Mouse (Mus musculus): ENCODE results near the gene Pitpnc1.

Pitpnc1 gene

DNA sequence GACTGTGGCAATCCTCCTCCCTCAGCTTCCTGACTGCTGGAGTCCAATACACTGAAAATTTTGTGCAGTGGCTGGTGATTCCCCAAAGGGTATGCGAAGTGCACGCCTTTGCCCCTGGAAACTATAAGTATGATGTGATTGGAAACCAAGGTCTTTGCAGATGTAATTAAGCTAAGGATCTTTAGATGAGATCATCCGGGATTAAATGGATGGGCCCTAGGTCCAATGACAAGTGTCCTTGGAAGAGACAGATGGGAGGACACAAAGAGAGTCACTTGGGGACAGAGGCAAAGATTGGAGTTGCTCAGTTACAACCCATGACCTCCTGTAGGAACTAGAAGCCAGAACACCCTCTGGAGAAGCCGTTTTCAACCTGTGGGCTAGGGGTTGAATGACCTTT is 233.0 kb downstream of the Pitpnc1 start:
- DNase-seq (ENCODE audit: low spot score in 2 of 2), result no peak

DNA sequence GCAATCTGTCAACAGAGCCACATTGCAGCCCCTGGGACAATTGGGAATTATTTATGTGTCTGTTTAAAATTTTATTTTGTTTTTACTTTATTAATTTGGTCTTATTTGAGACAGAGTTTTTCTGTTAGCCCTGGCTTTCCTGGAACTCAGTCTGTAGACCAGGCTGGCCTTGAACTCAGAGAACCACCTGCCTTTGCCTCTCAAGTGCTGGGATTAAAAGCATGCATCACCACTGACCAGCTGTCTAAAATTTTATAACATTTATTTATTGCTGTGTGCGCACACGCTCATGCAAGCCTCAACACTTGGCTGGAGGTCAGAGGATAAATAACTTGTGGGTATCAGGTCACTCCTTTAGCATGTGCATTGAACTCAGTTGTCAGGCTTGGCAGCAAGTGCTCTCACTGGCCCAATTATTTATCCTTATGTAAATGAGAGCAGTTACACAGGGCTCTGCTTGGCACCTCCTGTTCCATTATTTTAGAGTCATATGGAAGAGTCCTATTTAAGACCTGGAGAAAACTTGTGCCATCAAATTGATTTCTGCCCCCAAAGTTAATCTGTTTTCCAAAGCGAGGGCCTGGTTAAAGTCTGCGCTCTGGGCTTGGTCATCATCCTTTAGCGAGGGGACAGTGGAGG is 237.1 kb downstream of the Pitpnc1 start:
- no peak for DNase-seq (ENCODE audit: low spot score in 2 of 2)

DNA sequence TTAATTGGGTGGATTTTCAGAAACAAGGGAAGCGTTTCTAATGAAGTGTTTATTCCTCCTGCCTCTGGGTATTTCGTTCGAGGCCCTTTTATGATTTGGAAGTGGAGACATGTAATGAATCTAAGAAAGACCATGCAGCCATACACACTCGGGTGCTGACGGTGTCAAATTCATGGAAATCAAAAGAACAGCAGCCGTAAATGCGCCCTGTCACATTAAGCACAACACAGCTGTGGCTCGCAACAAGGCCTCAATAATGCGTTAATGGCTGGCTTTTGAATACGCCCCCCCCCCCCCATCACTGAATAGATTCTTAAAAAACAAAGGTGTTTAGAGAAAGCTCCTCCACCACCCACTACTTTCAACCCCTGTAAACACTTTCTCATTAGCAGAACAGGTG is 240.4 kb downstream of the Pitpnc1 start:
- DNase-seq (ENCODE audit: low spot score in 2 of 2), result no peak

GRCm38 (mm10) chr11:107226431-107226830 is 244.1 kb downstream of the Pitpnc1 start:
- no peak for DNase-seq (ENCODE audit: low spot score in 2 of 2)

DNA sequence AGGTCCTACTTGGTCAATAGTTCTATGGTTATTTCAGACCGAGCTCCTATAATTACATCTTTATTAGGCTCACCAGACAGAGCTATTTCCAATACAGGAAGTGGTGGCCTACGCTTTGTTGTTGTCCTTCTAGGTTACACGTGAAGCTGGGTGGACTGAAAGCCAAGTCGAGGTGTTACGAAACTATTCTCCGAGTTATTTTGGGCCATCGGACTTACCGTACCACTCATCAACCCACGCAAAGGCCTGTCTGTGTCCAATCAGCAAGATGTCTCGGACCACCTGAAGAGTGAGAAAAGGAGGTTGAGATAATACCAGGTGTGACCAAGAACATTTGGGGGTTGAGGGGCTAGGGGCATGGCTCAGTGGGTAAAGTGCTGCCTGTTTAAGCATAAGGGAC is 244.5 kb downstream of the Pitpnc1 start:
- DNase-seq (ENCODE audit: low spot score in 2 of 2), result no peak

DNA sequence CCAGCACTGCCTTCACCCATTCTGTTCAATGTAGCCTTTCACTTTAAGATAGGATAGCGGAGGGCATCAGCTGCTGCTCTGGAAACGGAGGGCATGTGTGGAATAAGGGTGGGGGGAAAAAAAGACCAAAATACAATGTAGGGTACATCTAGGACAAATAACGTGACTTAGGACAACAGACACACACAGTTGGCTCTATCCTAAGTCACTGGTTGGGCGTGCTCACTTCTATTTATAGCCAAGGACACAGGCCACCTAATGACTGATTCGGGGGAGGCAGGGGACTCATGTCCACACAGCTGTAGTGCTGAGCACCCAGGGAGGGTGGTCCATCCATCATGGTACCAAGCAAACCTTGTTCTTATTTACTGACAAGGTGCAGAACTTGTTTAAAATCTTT is 245.2 kb downstream of the Pitpnc1 start:
- DNase-seq (ENCODE audit: low spot score in 2 of 2), result no peak

GRCm38 (mm10) chr11:107223667-107224214 is 246.8 kb downstream of the Pitpnc1 start:
- DNase-seq (ENCODE audit: low spot score in 2 of 2), result no peak

DNA sequence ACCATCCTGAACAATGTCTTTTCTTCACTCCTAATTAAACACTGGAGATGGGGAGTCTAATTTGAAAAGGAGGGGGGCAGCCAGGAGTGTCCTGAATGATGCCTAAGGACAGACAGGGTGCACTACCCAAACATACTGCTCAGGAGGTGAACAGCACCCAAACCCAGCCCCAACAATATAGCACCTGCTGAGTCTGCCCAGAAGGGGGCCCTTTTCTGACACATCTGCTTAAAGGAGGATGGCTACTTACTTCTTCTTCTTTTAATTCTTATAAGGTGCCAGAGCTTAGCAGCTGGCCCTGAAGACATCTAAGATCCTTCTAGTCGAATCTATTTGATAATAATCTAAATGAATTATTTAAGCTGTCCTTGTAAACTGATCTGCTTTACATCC is 247.3 kb downstream of the Pitpnc1 start:
- no peak for DNase-seq (ENCODE audit: low spot score in 2 of 2)

- DNase-seq (ENCODE audit: low spot score in 2 of 2), result no peak
Observed at GRCm38 (mm10) chr11:107222531-107223168, 247.8 kb downstream of the Pitpnc1 start.

- DNase-seq (ENCODE audit: low spot score in 2 of 2), result no peak
Observed at GRCm38 (mm10) chr11:107215111-107215510, 255.4 kb downstream of the Pitpnc1 start.

DNA sequence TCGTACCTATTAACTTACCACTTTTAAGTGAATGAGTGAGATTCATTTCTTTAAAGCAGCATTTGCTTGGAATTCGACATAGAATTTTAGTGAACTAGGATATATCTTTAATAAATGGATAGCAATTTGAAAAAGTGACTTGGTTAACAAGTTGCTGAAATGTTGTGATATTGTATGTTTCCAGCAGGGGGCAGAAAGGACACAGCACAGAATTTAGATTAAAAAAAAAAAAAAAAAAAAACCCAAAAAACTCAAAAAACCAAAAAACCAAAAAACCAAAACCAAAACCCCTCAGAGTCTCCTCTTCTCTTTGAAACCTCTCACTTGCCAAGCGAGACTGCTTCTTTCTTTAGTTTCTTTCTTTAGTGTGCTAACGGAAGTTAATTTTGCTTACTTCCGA is 256.8 kb downstream of the Pitpnc1 start:
- DNase-seq (ENCODE audit: low spot score in 2 of 2), result no peak

DNA sequence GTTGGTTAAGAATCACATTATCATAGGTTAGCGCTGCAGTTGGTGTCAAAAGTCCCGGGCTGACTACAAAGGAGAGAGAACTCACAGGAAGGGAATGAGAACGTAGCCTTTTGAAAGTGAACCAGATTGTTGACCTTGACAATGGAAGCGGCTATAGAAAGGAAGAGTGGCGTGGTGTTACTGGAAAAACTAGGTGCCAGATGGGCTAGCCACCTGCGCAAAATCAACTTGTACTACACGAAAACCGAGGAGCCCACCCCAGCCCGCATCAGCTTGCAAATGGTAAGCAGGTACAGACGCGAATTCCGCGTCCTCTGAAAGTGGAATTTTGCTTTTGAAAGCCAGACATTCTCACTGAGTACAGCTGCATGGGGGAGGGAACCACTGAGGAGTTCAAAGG is 260.7 kb downstream of the Pitpnc1 start:
- no peak for DNase-seq (ENCODE audit: low spot score in 2 of 2)

- DNase-seq (ENCODE audit: low spot score in 2 of 2), result no peak
Observed at GRCm38 (mm10) chr11:107201773-107202172, 268.7 kb downstream of the Pitpnc1 start.

- DNase-seq (ENCODE audit: low spot score in 2 of 2), result no peak
Observed at GRCm38 (mm10) chr11:107199281-107199680, 271.2 kb downstream of the Pitpnc1 start.

GRCm38 (mm10) chr11:107195334-107195733 is 275.2 kb downstream of the Pitpnc1 start:
- no peak for DNase-seq (ENCODE audit: low spot score in 2 of 2)

GRCm38 (mm10) chr11:107190376-107190775 is 280.1 kb downstream of the Pitpnc1 start:
- DNase-seq (ENCODE audit: low spot score in 2 of 2), result no peak

GRCm38 (mm10) chr11:107188565-107189552 is 281.6 kb downstream of the Pitpnc1 start, which contains the start of gene Nol11:
Gene Nol11 (minus strand): TSS chr11:107189381.
- DNase-seq (ENCODE audit: low spot score in 2 of 2), result peak; percentile 97 to 98

DNA sequence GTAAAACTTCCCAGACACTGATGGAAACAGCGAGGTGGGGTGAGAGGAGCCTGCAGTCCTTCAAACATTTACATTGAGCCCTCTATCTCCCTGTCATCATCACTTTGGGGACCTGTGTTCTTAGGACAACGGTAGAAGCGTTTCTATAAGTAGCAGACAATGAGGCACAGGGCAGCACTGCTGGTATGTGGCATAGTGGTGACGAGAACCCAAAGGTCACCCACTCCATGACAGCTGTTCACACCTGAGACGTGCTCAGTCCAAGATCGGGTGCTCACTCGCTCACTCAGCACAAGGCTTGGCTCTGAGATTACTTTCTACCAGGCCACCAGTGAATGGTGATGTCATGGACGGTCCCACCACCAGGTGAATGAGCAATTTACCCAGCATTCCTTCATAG is 286.7 kb downstream of the Pitpnc1 start:
- DNase-seq (ENCODE audit: low spot score in 2 of 2), result no peak

DNA sequence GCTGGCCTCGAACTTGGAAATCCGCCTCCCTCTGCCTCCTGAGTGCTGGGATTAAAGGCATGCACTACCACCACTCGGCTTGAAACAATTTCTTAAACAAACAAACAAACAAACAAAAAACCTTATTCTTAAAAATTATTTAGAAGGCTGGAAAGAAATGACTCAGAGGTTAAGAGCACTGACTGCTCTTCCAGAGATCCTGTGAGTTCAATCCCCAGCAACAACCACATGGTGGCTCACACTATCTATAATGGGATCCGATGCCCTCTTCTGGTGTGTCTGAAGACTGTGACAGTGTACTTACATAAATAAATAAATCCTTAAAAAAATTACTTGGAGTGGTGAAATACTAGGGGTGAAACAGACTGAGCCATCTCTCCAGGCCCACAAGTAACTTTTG is 309.3 kb downstream of the Pitpnc1 start:
- DNase-seq (ENCODE audit: low spot score in 2 of 2), result no peak

DNA sequence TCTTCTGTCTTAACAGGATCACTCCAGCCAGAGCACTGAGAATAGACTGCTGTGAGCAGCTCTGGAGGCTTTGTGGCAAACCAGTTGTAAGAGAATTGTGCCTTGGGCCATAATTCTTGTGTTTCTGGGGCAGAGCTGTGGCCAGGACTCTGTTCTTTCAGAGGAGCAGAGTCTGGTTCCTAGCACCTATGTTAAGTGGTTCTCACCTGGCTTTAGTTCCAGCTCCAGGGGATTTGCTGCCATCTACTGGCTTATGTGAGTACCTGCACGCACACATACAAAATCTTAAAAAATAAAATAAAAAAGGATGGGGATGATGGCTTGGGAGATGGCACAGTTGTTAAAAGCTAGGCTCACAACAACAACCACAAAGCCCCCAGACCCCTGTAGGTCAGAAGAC is 311.5 kb downstream of the Pitpnc1 start:
- no peak for DNase-seq (ENCODE audit: low spot score in 2 of 2)

All from spleen, postnatal 14 days (tissue).